Mouse (Mus musculus) C2C12 (cell line): ENCODE measurements around the gene F12. TPM values are rescaled to one million over a fixed set of nuclear protein-coding genes. Genes with fewer than 3 reads are reported as not detected.

Experiments used
- H3K27me3 ChIP-seq: one replicate; pipeline ENCODE4 v1.6.1; 2011; ENCODE audit not compliant: control insufficient read depth, insufficient read depth, insufficient read length
- H3K36me3 ChIP-seq: one replicate; pipeline ENCODE4 v1.6.1; 2011; ENCODE audit not compliant: control insufficient read depth, insufficient read depth
- H3K4me3 ChIP-seq: one replicate; pipeline ENCODE4 v1.5.1; 2011; ENCODE audit warnings: mild to moderate bottlenecking, control low read depth; ENCODE audit not compliant: poor library complexity, insufficient read depth, severe bottlenecking
- H3K79me2 ChIP-seq: one replicate; pipeline ENCODE4 v1.6.1; 2011; ENCODE audit not compliant: control insufficient read depth, insufficient read depth
- H3K79me3 ChIP-seq: one replicate; pipeline ENCODE4 v1.6.1; 2011; ENCODE audit warnings: low read depth, control low read depth
- H3ac ChIP-seq: one replicate; pipeline ENCODE3; 2011; ENCODE audit warnings: low read depth; ENCODE audit not compliant: control insufficient read depth, insufficient read length
- CEBPB ChIP-seq: IDR thresholded peaks from one replicate; pipeline ENCODE4 v1.6.1; 2011; ENCODE audit warnings: low read depth, mild to moderate bottlenecking, control low read depth, moderate library complexity
- CTCF ChIP-seq: IDR thresholded peaks from one replicate; pipeline ENCODE4 v1.5.1; 2011; ENCODE audit not compliant: control insufficient read depth, insufficient read depth, insufficient read length
- FOSL1 ChIP-seq: IDR thresholded peaks from one replicate; pipeline ENCODE4 v1.8.0; 2011; ENCODE audit warnings: mild to moderate bottlenecking, low read length; ENCODE audit not compliant: poor library complexity, insufficient read depth, severe bottlenecking
- MAX ChIP-seq: IDR thresholded peaks from one replicate; pipeline ENCODE4 v1.6.1; 2011; ENCODE audit warnings: mild to moderate bottlenecking, control low read depth
- MYOD1 ChIP-seq: IDR thresholded peaks from one replicate; pipeline ENCODE4 v1.6.1; 2011; ENCODE audit warnings: low read depth; ENCODE audit not compliant: control insufficient read depth, insufficient read length
- MYOG ChIP-seq: IDR thresholded peaks from one replicate; pipeline ENCODE4 v1.6.1; 2011; ENCODE audit not compliant: control insufficient read depth, insufficient read length; ENCODE audit errors: extremely low read depth
- USF1 ChIP-seq: IDR thresholded peaks from one replicate; pipeline ENCODE4 v1.6.1; 2011; ENCODE audit warnings: low read depth, mild to moderate bottlenecking, control low read depth, moderate library complexity
- polyA plus RNA-seq: library from polyadenylated mRNA; unstranded; fragments of >200 nt; fragmentation: generic; extraction: Trizol; gene quantifications from one replicate; pipeline ENCODE4 v1.2.1, GENCODE M21; 2012; ENCODE audit warnings: missing spikeins

F12 gene
- polyA plus RNA-seq, 1 experiment, result not detected

DNA sequence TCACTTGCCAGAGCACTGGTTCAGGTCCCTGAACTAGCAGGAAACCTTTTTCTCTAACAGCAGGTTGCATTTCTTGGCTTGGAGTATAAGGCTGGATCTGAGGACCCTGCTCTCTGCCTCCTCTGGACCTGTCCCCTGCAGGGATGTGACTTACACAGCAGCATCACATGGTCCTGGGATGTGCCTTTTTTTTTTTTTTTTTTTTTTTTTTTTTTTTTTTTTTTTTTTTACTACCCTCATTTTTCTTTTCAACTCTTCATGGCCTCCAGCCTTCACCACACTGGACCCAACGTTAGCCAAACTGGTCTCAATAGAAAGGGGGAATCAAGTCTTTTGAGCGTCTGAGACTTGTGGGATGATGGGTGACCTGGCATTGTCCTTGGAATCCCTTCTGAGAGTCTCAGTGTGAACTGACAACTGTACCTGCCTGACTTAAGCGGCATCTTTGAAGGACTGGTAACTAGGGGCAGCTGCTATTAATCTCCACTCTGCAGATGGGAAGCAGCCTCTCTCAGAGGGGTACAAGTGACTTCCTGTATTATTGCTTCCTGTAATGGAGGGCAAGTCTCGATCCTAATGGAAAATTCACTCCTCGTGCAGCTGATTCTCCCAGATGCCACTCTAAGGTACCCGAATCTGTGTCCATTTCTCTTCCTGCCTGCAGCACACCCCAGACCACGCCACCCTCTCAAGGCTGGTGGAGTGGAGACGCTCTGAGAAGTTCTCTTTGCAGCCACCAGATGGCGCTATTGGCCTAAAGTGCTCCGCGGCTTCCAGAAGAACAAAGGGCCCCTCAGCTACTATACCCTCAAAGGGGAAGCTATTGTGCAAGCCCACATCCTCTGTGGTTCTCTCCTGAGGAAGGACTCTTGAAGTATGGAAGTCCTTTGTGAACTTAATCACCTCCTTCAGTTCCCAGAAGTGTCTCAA lies 21.5 kb downstream of the F12 start:
- peaks cover 44% of the 10 kb centered on the region for H3K27me3 ChIP-seq
- no peak for TF ChIP-seq MYOG
- no peak for TF ChIP-seq USF1
- TF ChIP-seq MYOD1, result no peak
- peak; percentile 89 for TF ChIP-seq CEBPB
- TF ChIP-seq FOSL1, result no peak
- TF ChIP-seq CTCF, result peak; percentile 75
- H3K4me3 ChIP-seq, result no peak overlapping the region
- no peaks in the 10 kb centered on the region for H3K36me3 ChIP-seq
- no peaks in the 10 kb centered on the region for H3K79me2 ChIP-seq
- H3K79me3 ChIP-seq, result no peaks in the 10 kb centered on the region
- H3ac ChIP-seq, result no peak overlapping the region

DNA sequence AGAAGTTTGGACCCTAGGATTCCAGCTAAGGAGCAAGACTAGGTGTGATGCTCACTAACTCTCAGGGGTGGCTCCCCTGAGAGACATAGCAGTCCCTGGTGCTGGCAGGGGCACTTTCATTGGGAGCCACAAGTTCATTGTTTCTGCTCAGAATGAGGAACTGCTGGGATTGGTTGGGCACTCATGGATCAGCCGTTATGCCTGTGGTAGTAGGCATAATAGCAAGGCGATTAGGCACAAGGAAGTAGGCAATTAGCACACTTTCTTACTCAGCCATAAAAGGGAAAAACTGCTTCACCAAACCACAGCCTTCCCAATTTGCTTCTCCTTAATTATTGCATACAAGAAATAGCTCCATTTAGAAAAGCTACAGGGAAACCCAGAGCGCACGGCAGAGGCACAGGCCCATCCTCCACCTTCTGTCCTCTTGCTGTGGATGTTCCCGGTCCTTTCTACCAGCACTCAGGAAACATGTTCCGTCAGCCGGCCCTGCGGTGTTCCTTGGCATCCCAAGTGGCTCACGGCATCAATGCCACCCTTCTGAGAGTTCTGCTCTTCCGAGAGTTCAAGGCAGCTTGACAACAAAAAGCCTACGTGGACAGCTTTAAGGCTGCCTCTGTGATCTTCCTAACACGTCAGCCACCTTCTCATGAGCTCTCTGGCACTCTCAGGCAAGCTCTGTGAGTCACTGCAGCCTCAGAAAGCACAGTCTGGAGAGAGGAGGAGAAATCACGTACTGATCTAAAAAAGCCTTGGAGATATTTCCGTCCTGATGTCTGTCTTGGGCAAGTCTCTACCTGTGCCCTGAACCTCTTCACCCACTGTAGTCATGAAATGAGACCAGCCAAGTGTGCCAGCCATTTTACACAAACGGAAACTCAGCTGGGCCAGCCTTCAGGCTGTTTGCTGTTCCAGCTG lies 22.4 kb downstream of the F12 start:
- H3K4me3 ChIP-seq, result no peak overlapping the region
- H3K79me3 ChIP-seq, result no peaks in the 10 kb centered on the region
- TF ChIP-seq FOSL1 (no peak), CEBPB (no peak), MAX (no peak), CTCF (no peak), MYOD1 (no peak), MYOG (no peak), USF1 (no peak)
- H3K36me3 ChIP-seq, result no peaks in the 10 kb centered on the region
- no peak overlapping the region for H3ac ChIP-seq
- H3K27me3 ChIP-seq, result peaks cover 49% of the 10 kb centered on the region
- H3K79me2 ChIP-seq, result no peaks in the 10 kb centered on the region

DNA sequence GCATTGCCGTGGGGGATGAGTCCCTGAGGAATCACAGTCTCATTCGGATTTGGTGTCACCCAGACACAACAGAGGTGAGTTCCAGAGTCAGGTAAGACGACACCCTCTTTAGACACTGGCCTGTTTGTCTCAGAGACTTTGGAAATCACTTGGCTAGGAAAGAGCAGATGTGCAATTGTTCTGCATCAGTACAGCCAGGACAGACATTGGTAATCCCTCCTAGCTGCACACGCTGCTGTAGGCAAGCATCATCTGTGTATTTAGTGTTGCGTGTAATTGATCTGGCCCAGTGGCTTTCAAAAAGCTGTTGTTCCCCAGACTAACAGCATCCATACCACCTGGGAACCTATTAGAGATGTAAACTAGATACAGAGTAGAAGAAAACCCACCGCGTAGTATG lies 23.3 kb downstream of the F12 start:
- TF ChIP-seq USF1 (no peak), MYOG (no peak), MAX (no peak)
- H3K79me3 ChIP-seq, result no peaks in the 10 kb centered on the region

DNA sequence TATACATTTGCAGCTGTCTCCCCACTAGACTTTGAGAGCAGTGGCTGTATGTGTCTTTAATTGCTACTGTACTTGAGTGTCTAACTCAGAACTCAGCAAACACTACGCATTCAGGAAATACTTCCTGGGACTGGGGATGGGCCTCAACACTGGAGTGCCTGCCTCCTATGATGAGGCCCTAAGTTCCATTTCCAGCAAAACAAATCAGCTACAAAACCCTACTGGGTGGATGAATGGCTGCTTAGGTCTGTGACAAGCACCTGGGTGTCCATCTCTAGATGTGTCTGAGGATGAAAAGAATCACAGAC lies 26.6 kb downstream of the F12 start:
- Histone ChIP-seq H3K4me3 (no peak overlapping the region), H3K36me3 (no peaks in the 10 kb centered on the region), H3ac (no peak overlapping the region), H3K79me2 (no peaks in the 10 kb centered on the region), H3K79me3 (no peaks in the 10 kb centered on the region), H3K27me3 (peaks cover 54% of the 10 kb centered on the region)
- no peak for TF ChIP-seq CEBPB
- TF ChIP-seq FOSL1, result no peak
- no peak for TF ChIP-seq MYOG
- no peak for TF ChIP-seq MYOD1
- no peak for TF ChIP-seq CTCF
- no peak for TF ChIP-seq MAX
- no peak for TF ChIP-seq USF1

More for the DNA sequence above, 23.3 kb downstream of the F12 start:
- Histone ChIP-seq H3K36me3 (no peaks in the 10 kb centered on the region), H3ac (no peak overlapping the region), H3K4me3 (no peak overlapping the region), H3K27me3 (peaks cover 49% of the 10 kb centered on the region), H3K79me2 (no peaks in the 10 kb centered on the region)

DNA sequence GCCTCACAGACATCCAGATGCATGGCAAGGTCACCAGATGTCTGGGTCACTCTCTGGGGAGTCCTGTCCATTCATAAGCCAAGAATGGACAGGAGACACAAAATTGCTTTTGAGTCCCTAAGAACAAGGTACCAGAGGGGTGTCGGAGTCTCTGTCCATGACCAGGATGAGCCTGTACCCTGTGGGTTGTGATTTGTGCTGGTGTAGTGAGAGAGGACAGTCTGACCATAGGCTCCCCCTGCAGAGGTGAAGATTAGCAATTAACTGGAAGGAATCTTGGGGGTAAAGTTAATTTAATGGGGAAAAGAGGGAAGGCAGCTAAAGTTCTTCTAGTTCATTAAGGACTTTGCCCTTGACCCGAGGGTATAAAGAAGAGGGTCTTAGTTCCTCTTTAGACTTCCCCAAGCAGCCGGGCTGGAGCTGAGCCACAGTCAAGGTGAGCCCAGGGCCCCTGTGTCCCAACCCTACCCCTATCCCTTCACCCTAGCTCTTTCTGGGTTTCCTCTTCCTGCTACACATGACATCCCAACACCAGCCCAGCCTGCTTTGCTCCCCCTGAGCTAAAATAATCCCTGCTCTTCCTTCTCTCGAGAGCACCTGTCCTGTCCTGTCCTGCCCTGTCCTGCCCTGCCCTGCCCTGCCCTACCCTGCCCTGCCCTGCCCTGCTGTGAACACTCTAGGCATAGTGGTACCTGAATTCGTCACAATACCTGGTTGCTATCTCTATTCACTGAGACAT lies 27.1 kb downstream of the F12 start:
- no peaks in the 10 kb centered on the region for H3K79me2 ChIP-seq
- no peaks in the 10 kb centered on the region for H3K36me3 ChIP-seq
- H3K4me3 ChIP-seq, result no peak overlapping the region
- no peaks in the 10 kb centered on the region for H3K79me3 ChIP-seq
- H3K27me3 ChIP-seq, result peaks cover 54% of the 10 kb centered on the region
- no peak overlapping the region for H3ac ChIP-seq
- TF ChIP-seq FOSL1, result no peak
- no peak for TF ChIP-seq MYOD1
